Mouse (Mus musculus): ENCODE results near the gene Prkch.

DNA sequence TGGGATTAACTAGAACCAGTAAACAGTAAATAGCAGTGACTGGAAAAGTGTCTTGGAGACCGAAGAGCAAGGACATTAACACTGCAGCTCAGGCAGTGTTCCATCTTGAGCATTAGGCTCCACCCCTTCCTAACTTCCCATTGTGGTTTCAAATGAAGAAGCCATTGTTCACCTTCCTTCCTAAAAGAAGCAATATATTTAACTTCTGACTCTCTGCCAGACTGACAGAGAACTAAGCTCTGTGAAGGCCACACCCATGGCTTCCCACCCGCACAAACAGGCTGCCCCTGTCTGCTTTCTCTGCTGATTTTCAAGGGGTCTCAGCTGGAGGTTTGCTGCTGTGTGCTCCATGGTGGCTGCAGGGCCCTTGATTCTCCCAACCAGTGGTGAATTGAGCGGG, 86.9 kb downstream of the Prkch start:
- TF ChIP-seq CTCF (IDR thresholded peaks at IDR 0.05; ENCODE audit: control insufficient read depth, insufficient read depth, insufficient read length) (no peak), MAX (IDR thresholded peaks at IDR 0.05) (no peak)
